Mouse (Mus musculus) small intestine, adult 2 months (tissue): ENCODE measurements around the gene Ier2. TPM values are rescaled to one million over a fixed set of nuclear protein-coding genes. Genes with fewer than 3 reads are reported as not detected.

Experiments
- H3K27ac ChIP-seq: fragments of 200-500 bp; 2 replicates; pipeline ENCODE4 v1.5.1; 2012; ENCODE audit warnings: low read depth, low read length, control low read depth, inconsistent platforms; ENCODE audit not compliant: insufficient read depth
- H3K27me3 ChIP-seq: fragments of 200-500 bp; 2 replicates; pipeline ENCODE4 v1.6.1; 2012; ENCODE audit warnings: mild to moderate bottlenecking, moderate library complexity, low read length, inconsistent platforms; ENCODE audit not compliant: control insufficient read depth, insufficient read depth
- H3K36me3 ChIP-seq: fragments of 200-500 bp; 2 replicates; pipeline ENCODE4 v1.6.1; 2012; ENCODE audit warnings: mild to moderate bottlenecking, low read length, control low read depth, inconsistent platforms; ENCODE audit not compliant: control insufficient read depth, insufficient read depth
- H3K4me1 ChIP-seq: fragments of 200-500 bp; 2 replicates; pipeline ENCODE4 v1.6.1; 2012; ENCODE audit warnings: low read length, inconsistent platforms, mixed read lengths; ENCODE audit not compliant: control insufficient read depth, insufficient read depth, insufficient read length
- H3K4me3 ChIP-seq: fragments of 200-500 bp; 2 replicates; pipeline ENCODE4 v1.5.1; 2012; ENCODE audit warnings: low read depth, mild to moderate bottlenecking, control low read depth, inconsistent platforms, low read length, moderate library complexity
- CTCF ChIP-seq: fragments of 200-500 bp; IDR thresholded peaks from 2 replicates; pipeline ENCODE4 v1.5.1; 2012; ENCODE audit warnings: low read depth, mild to moderate bottlenecking, control low read depth, inconsistent platforms, low read length, moderate library complexity, mixed read lengths; ENCODE audit not compliant: insufficient replicate concordance, insufficient read length; ENCODE audit errors: extremely low read depth
- POLR2A ChIP-seq: fragments of 200-500 bp; IDR thresholded peaks from 2 replicates; pipeline ENCODE4 v1.6.1; 2012; ENCODE audit warnings: low read depth, mild to moderate bottlenecking, control low read depth, inconsistent platforms, low read length, moderate library complexity
- WGBS: fragments of 180-500 bp; shearing (Covaris S2); methylation state at CpG from one replicate; pipeline ENCODE4 v1.1.7; 2018; 5-methylcytosine and 5-hydroxymethylcytosine counted together
- polyA plus RNA-seq: library from polyadenylated mRNA; depleted of rRNA; stranded (reverse); fragments of >200 nt; gene quantifications from 2 replicates; pipeline ENCODE4 v1.2.3, GENCODE M21; 2012

The Ier2 gene
- polyA plus RNA-seq, 1 experiment = 72.7 TPM

- TF ChIP-seq POLR2A (no peak), CTCF (no peak)
- WGBS = 34% methylated on average over 8 of the region's 8 CpGs
- Histone ChIP-seq H3K27ac (no peak overlapping the region), H3K27me3 (no peaks in the 10 kb centered on the region), H3K4me1 (peaks cover 9% of the 10 kb centered on the region), H3K4me3 (peak overlapping the region; percentile 89), H3K36me3 (no peaks in the 10 kb centered on the region)
These were observed 24.6 kb downstream of the Ier2 start for GRCm38 (mm10) chr8:84637946-84638554.

- H3K27me3 ChIP-seq = no peaks in the 10 kb centered on the region
- H3K4me3 ChIP-seq = no peak overlapping the region
- no peak overlapping the region for H3K27ac ChIP-seq
- TF ChIP-seq POLR2A (no peak), CTCF (no peak)
- H3K4me1 ChIP-seq = peaks cover 5% of the 10 kb centered on the region
- 91% methylated on average over 17 of the region's 17 CpGs for WGBS
- no peaks in the 10 kb centered on the region for H3K36me3 ChIP-seq
These were observed 26.5 kb downstream of the Ier2 start for GRCm38 (mm10) chr8:84636051-84636691.

DNA sequence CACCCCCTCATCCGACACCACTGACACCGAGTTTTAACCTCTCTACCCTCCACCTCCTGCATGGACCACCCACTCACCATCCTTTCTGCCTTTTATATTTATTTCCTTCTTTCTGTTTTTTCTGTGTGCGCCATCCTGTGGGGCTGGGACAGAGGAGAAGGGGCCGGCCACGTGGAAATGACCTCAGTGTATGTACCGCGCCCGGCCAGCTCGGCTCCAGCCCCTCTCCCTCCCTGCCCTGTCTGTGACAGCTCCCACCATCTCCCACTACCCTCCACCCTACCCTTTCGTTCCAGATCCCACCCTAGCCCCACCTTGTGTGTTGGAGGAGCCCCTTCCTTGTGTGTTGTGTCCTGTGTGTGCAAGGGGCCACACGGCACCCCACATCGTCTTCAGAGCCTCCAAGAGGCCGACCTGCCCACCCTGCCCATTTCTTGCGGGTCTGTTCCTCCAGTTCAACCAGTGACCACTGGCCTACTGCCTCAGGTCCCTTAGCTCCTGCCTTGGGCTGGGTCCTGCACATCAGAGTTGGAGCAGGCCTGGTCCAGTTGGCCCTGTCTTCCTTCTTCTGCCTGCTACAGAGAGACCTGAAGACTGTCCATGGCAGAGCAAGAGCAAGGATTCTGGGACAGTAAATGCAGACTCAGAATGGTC lies 27.1 kb downstream of the Ier2 start:
- Histone ChIP-seq H3K4me3 (no peak overlapping the region), H3K36me3 (no peaks in the 10 kb centered on the region), H3K27ac (no peak overlapping the region), H3K27me3 (no peaks in the 10 kb centered on the region), H3K4me1 (peaks cover 5% of the 10 kb centered on the region)
- TF ChIP-seq POLR2A = no peak
- TF ChIP-seq CTCF = no peak
- whole genome bisulfite sequencing = 85% methylated on average over 14 of the region's 14 CpGs

DNA sequence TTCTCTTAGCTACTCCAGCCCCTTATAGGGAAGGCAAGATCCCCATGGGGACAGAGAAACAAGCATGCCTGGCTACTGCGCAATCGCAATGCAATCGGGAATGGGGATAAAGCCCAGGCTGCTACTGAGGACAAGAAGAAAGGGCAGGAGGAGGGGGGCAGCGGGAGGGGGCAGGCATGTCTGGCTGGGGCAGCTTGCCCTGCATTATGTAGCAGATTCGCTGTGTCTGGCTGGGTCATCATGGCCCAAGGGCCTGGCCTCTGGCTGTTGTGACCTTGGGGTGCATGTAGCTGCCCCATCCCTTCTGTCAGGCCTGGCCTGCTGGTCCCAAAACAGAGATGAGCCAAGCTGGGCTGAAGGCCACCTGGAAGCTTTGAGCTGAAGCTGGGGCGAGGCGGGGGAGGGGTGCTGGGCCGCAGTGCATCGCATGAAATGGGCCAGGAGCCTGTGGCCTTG lies 27.8 kb downstream of the Ier2 start:
- 77% methylated on average over 9 of the region's 9 CpGs for WGBS
- Histone ChIP-seq H3K27me3 (no peaks in the 10 kb centered on the region), H3K27ac (no peak overlapping the region), H3K36me3 (no peaks in the 10 kb centered on the region), H3K4me1 (peaks cover 5% of the 10 kb centered on the region), H3K4me3 (no peak overlapping the region)
- TF ChIP-seq CTCF (no peak), POLR2A (no peak)

DNA sequence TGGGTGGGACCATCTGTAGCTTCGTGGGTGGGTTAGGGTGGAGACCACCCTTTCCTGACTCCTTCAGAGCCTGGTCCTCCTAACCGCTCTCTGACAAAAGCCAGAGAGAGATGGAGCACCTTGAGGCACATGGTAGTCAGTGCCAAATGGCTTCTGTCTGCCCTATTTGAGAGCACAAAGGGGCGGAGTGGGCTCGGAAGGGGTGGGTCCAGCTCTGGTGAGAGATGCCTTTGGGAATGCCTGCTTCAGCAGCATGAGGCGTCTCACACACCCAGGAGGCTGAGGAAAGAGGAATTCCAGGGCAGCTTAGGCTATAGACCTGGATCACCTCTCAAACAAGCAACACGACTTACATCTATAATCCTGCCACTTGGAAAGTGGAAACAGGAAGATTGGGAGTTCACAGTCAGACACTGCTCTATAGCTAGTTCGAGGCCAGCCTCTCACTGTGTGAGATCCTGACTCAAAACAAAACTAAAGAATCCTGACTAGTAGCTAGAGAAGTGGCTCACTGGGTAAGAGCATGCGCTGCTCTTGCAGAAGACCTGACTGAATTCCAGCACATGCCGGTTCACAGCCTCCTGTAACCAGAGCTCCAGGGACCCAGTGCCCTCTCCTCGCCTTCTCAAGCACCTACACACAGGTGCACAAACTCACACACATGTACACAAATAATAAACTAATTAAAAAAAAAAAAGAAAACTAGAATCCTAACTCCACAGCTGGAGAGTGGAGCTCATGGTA lies 28.6 kb downstream of the Ier2 start:
- Histone ChIP-seq H3K27ac (no peak overlapping the region), H3K36me3 (no peaks in the 10 kb centered on the region), H3K27me3 (no peaks in the 10 kb centered on the region), H3K4me3 (no peak overlapping the region), H3K4me1 (peaks cover 5% of the 10 kb centered on the region)
- WGBS = 73% methylated on average over 10 of the region's 10 CpGs
- TF ChIP-seq CTCF (no peak), POLR2A (no peak)

DNA sequence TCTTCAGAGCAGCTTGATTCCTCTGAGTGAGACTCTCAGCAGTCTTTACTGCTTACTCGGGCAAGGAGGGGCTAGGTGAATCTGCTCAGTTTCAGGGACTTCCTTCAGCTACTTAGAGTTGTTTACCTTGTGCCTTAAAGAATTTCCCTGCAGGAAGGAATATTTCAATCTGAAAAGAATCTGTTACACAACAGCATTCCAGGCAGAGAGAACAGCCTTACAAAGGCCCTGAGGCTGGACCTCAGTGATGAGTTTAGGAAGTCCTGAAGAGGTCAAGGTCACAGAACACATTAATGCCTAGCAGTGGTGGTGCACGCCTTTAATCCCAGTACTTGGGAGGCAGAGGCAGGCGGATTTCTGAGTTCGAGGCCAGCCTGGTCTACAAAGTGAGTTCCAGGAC lies 30.8 kb downstream of the Ier2 start:
- Histone ChIP-seq H3K4me1 (no peaks in the 10 kb centered on the region), H3K27me3 (no peaks in the 10 kb centered on the region), H3K4me3 (no peak overlapping the region), H3K36me3 (no peaks in the 10 kb centered on the region), H3K27ac (no peak overlapping the region)
- no peak for TF ChIP-seq POLR2A
- TF ChIP-seq CTCF = no peak
- WGBS = 91% methylated on average over 4 of the region's 4 CpGs
